Mouse (Mus musculus): Measurements from ENCODE around the gene Tfb2m. TPM values are rescaled to one million over a fixed set of nuclear protein-coding genes. Genes with fewer than 3 reads are reported as not detected.

Gene Tfb2m
- total and polyA plus RNA-seq, 3 experiments = 19.3 to 20.9 TPM; not detected in 1

DNA sequence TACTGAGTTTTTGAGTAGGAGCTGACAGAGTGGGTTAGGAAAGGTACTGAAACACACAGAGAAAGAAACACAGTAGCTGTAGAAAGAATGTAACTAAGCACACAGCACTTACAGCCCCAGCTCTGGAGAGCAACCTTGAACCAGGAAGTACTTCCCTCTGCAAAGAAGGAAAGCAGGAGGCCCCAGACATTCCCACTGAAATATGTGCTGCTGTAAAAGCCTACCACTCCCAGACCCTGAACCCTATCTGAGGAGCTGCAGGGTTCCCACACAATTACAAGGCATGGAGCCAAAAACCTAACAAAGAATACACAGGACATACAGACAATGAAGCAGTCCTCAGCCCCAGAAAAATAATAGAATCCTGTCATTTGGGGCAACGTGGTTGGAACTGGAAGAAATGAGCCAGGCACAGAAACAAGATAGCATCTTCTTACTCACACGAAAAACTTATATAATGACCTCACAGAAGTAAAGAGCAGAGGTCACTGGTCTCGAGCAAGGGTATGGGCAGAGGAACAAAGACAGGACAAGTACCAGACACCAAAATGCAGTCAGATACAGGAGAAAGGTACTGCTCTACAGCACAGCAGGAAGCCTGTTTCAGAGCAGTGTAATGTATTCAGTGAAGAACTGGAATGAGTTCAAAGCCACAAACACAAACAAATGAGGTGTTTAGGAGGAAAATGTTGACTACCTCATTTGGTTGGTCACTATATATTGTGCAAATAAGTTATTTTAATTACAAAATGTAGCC is 60.1 kb downstream of the Tfb2m start:
- H3K9me3 ChIP-seq (replicated peaks; ENCODE audit: insufficient read depth, low read length) = no peaks in the 10 kb centered on the region
- no peaks in the 10 kb centered on the region for H3K36me3 ChIP-seq (ENCODE audit: control insufficient read depth in 1 of 2, insufficient read depth in 2 of 2, low read length in 2 of 2)
- H3K4me1 ChIP-seq (ENCODE audit: control insufficient read depth in 1 of 2, insufficient read depth in 2 of 2, low read length in 2 of 2) = no peaks in the 10 kb centered on the region
- H3K9ac ChIP-seq (ENCODE audit: control insufficient read depth, low read depth, low read length, poor library complexity, severe bottlenecking) = no peak overlapping the region
- TF ChIP-seq NRF1 (IDR thresholded peaks at IDR 0.05; ENCODE audit: insufficient read depth, low read depth, low read length, poor library complexity, severe bottlenecking) (no peak), SIN3A (IDR thresholded peaks at IDR 0.05; ENCODE audit: low read length) (no peak), EP300 (IDR thresholded peaks at IDR 0.05; ENCODE audit: low read depth in 1 of 2, low read length in 2 of 2) (no peak), ZMIZ1 (IDR thresholded peaks at IDR 0.05; ENCODE audit: low read depth, low read length) (no peak), RCOR1 (IDR thresholded peaks at IDR 0.05; ENCODE audit: low read depth, low read length) (no peak), ZNF384 (IDR thresholded peaks at IDR 0.05; ENCODE audit: low read depth, low read length) (no peak), ETS1 (IDR thresholded peaks at IDR 0.05; ENCODE audit: low read depth, low read length) (no peak), E2F4 (IDR thresholded peaks at IDR 0.05; ENCODE audit: borderline replicate concordance, low read depth, low read length) (no peak), CTCF (IDR thresholded peaks at IDR 0.05 in 2 of 3, conservative IDR thresholded peaks at IDR 0.05 in 1 of 3; ENCODE audit: control insufficient read depth in 1 of 3, insufficient read depth in 1 of 3, low read depth in 2 of 3, low read length in 3 of 3, poor library complexity in 1 of 3, severe bottlenecking in 1 of 3) (no peak), HCFC1 (IDR thresholded peaks at IDR 0.05; ENCODE audit: low read depth, low read length) (no peak), POLR2A (IDR thresholded peaks at IDR 0.05; ENCODE audit: control insufficient read depth in 1 of 2, insufficient read depth in 1 of 2, low read depth in 1 of 2, low read length in 2 of 2, poor library complexity in 1 of 2) (no peak), MYB (IDR thresholded peaks at IDR 0.05; ENCODE audit: low read depth, low read length) (no peak)
- H3K27me3 ChIP-seq (ENCODE audit: control insufficient read depth in 1 of 2, insufficient read depth in 2 of 2, low read length in 2 of 2) = no peaks in the 10 kb centered on the region
- no peak overlapping the region for H3K27ac ChIP-seq (ENCODE audit: control insufficient read depth, low read depth, low read length)
- no peak overlapping the region for H3K4me3 ChIP-seq (ENCODE audit: control insufficient read depth in 1 of 2, insufficient read depth in 1 of 2, low read depth in 2 of 2, low read length in 2 of 2)
- no peak for DNase-seq (ENCODE audit: low read depth, low spot score)
- no peaks in the 10 kb centered on the region for H3K79me2 ChIP-seq (ENCODE audit: control insufficient read depth, insufficient read depth, low read length, poor library complexity)

DNA sequence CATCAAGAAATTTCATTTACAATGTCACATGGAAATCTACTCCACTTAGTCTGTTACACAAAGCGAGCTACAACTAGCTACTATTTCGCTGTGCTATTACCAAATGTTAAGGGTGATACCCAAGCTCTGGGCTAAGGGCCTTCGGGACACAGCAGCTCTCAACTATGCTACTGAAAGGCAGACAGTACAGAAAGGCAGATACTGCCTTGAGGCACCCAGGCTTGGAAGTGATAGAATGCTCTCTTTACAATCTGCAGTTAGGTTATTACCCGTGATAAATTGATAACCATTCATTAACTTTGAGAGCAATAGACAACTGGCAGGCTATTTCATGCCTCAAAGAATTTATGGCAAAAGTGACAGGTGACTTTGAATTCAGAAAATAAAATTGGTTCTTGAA is 65.2 kb downstream of the Tfb2m start:
- Histone ChIP-seq H3K27me3 (ENCODE audit: control insufficient read depth in 1 of 2, insufficient read depth in 2 of 2, low read length in 2 of 2) (no peaks in the 10 kb centered on the region), H3K4me3 (ENCODE audit: control insufficient read depth in 1 of 2, insufficient read depth in 1 of 2, low read depth in 2 of 2, low read length in 2 of 2) (no peak overlapping the region), H3K27ac (ENCODE audit: control insufficient read depth, low read depth, low read length) (no peak overlapping the region), H3K36me3 (ENCODE audit: control insufficient read depth in 1 of 2, insufficient read depth in 2 of 2, low read length in 2 of 2) (no peaks in the 10 kb centered on the region; a peak in 1 of 4 replicates), H3K4me1 (ENCODE audit: control insufficient read depth in 1 of 2, insufficient read depth in 2 of 2, low read length in 2 of 2) (no peaks in the 10 kb centered on the region), H3K9me3 (replicated peaks; ENCODE audit: insufficient read depth, low read length) (no peaks in the 10 kb centered on the region), H3K79me2 (ENCODE audit: control insufficient read depth, insufficient read depth, low read length, poor library complexity) (no peaks in the 10 kb centered on the region), H3K9ac (ENCODE audit: control insufficient read depth, low read depth, low read length, poor library complexity, severe bottlenecking) (no peak overlapping the region)
- DNase-seq (ENCODE audit: low read depth, low spot score) = no peak
- TF ChIP-seq MAFK (IDR thresholded peaks at IDR 0.05; ENCODE audit: borderline replicate concordance, low read depth, low read length) (no peak), POLR2AphosphoS2 (IDR thresholded peaks at IDR 0.05; ENCODE audit: low read length) (no peak)

Other genes starting within 250 kb of the Tfb2m start
- gene Smyd3, start 28.2 kb downstream of the Tfb2m start, total RNA-seq (2012; rRNA removed) = 17.4 and 18.2 TPM in 2 replicates
- 10 to 100 TPM in 1 of 2 experiments, not detected in 1; 13.3 TPM for gene Smyd3, start 28.2 kb downstream of the Tfb2m start, polyA plus RNA-seq (2012; ENCODE audit: insufficient read depth in 1 of 2, insufficient read length in 2 of 2, low read depth in 1 of 2, low replicate concordance in 2 of 2, missing spikeins in 1 of 2)
- gene Cnst, start 103 bp upstream of the Tfb2m start, total RNA-seq (2012; rRNA removed) = 10.4 and 11.9 TPM in 2 replicates
- gene Cnst, start 103 bp upstream of the Tfb2m start, polyA plus RNA-seq (2012; ENCODE audit: insufficient read depth in 1 of 2, insufficient read length in 2 of 2, low read depth in 1 of 2, low replicate concordance in 2 of 2, missing spikeins in 1 of 2) = 10 to 100 TPM in 1 of 2 experiments, not detected in 1; 12.1 TPM
- gene Sccpdh, start 121.9 kb upstream of the Tfb2m start, total RNA-seq (2012; rRNA removed) = 18.7 and 18.8 TPM in 2 replicates
- gene Sccpdh, start 121.9 kb upstream of the Tfb2m start, polyA plus RNA-seq (2012; ENCODE audit: insufficient read depth in 1 of 2, insufficient read length in 2 of 2, low read depth in 1 of 2, low replicate concordance in 2 of 2, missing spikeins in 1 of 2) = 10 to 100 TPM in 1 of 2 experiments, not detected in 1; 18.5 TPM
- gene Kif28, start 199.0 kb upstream of the Tfb2m start, total RNA-seq (2012; rRNA removed) = 0.03 and 0.27 TPM in 2 replicates
- gene Kif28, start 199.0 kb upstream of the Tfb2m start, polyA plus RNA-seq (2012; ENCODE audit: insufficient read depth in 1 of 2, insufficient read length in 2 of 2, low read depth in 1 of 2, low replicate concordance in 2 of 2, missing spikeins in 1 of 2) = under 1 TPM in 1 of 2 experiments, not detected in 1; 0.13 TPM

Data from MEL (cell line).